Mouse (Mus musculus): ENCODE data around the gene Banf2. TPM values are rescaled to one million over a fixed set of nuclear protein-coding genes. Genes with fewer than 3 reads are reported as not detected.

Banf2 gene
- total RNA-seq, 4 experiments from 2014 or later, result not detected

DNA sequence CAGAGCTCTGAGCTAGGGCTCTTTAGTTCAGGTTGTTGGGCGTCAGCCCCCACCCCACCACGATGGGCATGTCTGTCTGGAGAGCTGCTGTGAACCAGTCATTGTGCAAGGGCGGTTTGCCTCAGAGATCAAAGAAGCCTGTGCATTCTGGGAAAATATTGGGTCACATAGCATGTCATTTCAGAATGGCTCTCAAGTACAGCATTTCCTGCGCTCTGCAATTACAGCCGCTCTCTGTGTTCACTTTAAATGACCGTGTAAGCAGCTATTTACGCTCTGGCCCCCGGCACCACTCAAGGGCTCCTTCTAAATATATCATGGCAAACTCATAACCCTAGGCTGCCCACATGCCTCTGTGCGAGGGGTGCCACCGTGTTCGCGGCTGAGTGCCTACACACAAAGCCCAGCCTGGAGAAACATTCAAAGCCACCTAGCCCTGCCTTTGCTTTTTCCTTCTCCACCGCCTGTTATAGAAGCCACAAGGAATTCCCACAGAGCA lies 68.7 kb downstream of the Banf2 start:
- DNase-seq (ENCODE audit: low spot score in 2 of 2), result no peak

- no peak for DNase-seq (ENCODE audit: low spot score in 2 of 2)
These were observed 74.5 kb downstream of the Banf2 start for GRCm38 (mm10) chr2:144107374-144107773.

- DNase-seq (ENCODE audit: low spot score in 2 of 2), result no peak
These were observed 75.0 kb downstream of the Banf2 start for GRCm38 (mm10) chr2:144107810-144108209.

DNA sequence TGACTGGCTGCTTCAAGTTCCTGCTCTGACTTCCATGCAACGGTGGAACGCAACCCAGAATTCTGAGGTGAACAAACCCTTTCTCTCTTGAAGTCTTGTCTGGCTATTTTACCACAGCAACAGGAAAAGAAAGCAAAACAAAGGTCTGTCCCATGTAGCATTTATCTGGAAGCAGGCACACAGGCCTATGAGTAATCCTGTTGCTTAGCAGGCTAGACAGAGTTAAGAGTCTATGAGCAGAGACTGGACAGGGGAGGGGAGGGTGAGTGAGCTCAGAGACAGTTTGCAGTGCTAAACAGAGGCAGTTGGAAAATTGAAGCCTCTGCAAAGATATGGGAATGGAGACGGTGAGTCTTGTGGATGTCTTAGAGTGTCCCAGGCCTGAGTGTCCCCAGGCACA lies 75.5 kb downstream of the Banf2 start:
- DNase-seq (ENCODE audit: low spot score in 2 of 2), result no peak

DNA sequence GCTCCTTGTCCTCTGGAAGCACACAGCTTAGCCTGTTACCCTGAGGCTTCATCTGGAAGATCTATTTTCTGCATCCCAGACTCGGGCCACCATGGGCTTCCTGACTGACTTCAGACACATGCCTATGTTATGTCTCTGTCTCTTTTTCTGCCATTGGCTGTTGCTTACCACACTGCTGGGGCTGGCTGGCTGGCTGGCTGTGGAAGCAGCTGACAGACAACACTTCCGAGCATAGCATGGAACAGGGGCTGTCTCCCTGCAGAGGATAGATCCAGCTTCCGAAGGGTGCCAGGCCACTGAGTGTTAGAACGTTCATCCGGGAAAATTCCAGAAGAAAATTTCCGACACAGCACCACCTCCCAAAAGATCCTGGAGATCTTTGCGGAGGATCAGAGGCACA lies 79.1 kb downstream of the Banf2 start:
- DNase-seq (ENCODE audit: low spot score in 2 of 2), result no peak

DNA sequence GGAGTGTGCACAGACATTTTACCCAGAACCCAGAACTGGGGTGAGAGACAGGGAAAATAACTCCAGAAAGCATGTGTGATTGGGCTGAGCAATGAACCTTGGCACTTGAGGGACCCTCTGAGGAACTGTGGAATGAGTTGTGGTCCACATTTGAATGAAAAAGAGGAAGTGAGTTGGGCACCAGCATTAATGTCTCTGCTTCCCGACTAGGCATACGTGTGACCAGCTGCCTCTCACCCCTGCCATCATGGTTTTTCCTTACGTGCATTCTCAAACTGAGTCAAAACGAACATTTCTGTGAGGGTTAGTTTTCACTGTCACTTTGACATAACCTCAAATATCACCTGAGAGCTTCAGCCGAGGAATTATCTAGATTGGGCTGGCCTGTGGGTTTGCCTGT lies 79.8 kb downstream of the Banf2 start:
- no peak for DNase-seq (ENCODE audit: low spot score in 2 of 2)

DNA sequence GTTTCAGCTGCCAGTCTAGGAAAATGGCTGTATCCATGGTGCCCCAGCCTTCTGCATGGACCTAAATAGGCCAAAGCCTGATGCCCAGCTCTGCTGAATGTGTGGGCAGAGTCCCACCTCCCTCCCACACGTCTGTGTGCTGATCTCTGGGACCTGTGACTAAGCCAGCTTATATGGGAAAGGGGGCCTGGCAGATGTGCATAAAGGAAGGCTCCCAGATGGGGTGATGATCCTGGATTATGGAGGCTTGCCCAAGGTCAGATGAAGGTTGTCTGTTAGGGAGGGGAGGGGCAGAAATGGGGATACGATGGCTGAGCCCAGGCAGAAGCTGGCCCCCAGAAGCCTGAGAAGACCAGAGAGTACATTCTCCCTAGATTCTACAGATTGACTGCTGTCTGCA lies 85.2 kb downstream of the Banf2 start:
- no peak for DNase-seq (ENCODE audit: low spot score in 2 of 2)

GRCm38 (mm10) chr2:144120186-144120823 lies 87.4 kb downstream of the Banf2 start:
- DNase-seq (ENCODE audit: low spot score in 2 of 2), result peak in 1 of 2 experiments; percentile 19

DNA sequence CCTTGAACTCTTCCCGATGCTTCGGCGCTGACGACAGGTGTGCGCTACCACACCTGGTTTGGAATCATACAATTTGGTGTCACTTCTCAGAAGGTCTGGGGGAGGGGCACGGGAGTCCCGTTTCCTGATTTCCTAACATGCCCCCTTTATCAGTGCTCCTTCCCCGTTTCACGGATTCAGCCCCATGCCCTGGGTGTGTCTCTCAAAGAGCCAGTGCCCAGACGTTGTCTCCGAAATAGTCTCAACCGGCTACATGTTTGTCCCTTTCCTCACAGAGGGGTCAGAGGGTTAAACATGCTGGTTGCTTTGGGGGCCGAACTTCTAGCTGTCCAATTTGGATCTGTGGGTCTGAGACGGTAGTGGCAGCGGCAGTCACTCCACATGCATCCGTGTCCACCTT lies 89.2 kb downstream of the Banf2 start:
- DNase-seq (ENCODE audit: low spot score in 2 of 2), result no peak

Other genes with a start within 250 kb of the Banf2 start
- gene Bfsp1, start 169.9 kb upstream of the Banf2 start, total RNA-seq (2022), result 1 to 10 TPM; 1.2 to 3.0 (median 1.9) TPM
- 100 to 1,000 TPM; 176 to 193 (median 185) TPM for gene Dstn, start 117.7 kb upstream of the Banf2 start, total RNA-seq (2022)
- 10 to 100 TPM; 46.6 to 98.4 (median 68.6) TPM for gene Rrbp1, start 21.8 kb upstream of the Banf2 start, total RNA-seq (2022)
- 1 to 10 TPM; 4.7 to 6.8 (median 5.5) TPM for gene Mgme1, start 237.6 kb downstream of the Banf2 start, total RNA-seq (2022)
- gene Snx5, start 237.8 kb downstream of the Banf2 start, total RNA-seq (2022), result 10 to 100 TPM; 70.8 to 85.4 (median 76.0) TPM

Measured in layer of hippocampus, adult 8-10 months (tissue).